Mouse (Mus musculus) liver, embryonic 14.5 days (tissue): ENCODE data around the gene Nipal4. TPM values are rescaled to one million over a fixed set of nuclear protein-coding genes. Genes with fewer than 3 reads are reported as not detected.
A peak's percentile ranks its signal among the peaks of the same experiment; 100 is the strongest.

Experiments
- ATAC-seq: fragments of 200-750 bp; cut with Nextera tagmentation; 2 replicates; pipeline ENCODE4 v1.8.0; 2017; ENCODE audit warnings: moderate number of reproducible peaks, mild to moderate bottlenecking, moderate library complexity; ENCODE audit not compliant: insufficient read depth
- DNase-seq, 3 experiments: peaks; one replicate each; pipeline ENCODE4 v3.0.0-alpha.2; 2012 to 2013; ENCODE audit warnings: low read depth in 3 of 3, low spot score in 3 of 3
- H3K27ac ChIP-seq: fragments of 300-500 bp; sonication (generic); 2 replicates; pipeline ENCODE4 v1.5.1; 2014; ENCODE audit warnings: moderate library complexity, mild to moderate bottlenecking, control low read depth, inconsistent platforms
- H3K27me3 ChIP-seq: fragments of 300-500 bp; sonication (generic); 2 replicates; pipeline ENCODE4 v1.6.1; 2014; ENCODE audit warnings: mild to moderate bottlenecking, low read length, moderate library complexity; ENCODE audit not compliant: control insufficient read depth, insufficient read depth
- H3K36me3 ChIP-seq: fragments of 300-500 bp; sonication (generic); replicated peaks from 2 replicates; pipeline ENCODE4 v1.6.1; 2014; ENCODE audit warnings: low read depth; ENCODE audit not compliant: control insufficient read depth, insufficient read depth
- H3K4me1 ChIP-seq, 2 experiments: fragments of 200-500 bp in 1 of 2; fragments of 300-500 bp in 1 of 2; sonication (generic) in 1 of 2; replicated peaks; 2 replicates each; pipeline ENCODE4 v1.6.1; 2012 to 2014; ENCODE audit warnings: antibody characterized with exemption in 1 of 2, inconsistent platforms in 1 of 2, low read length in 1 of 2; ENCODE audit not compliant: control insufficient read depth in 2 of 2, insufficient read depth in 2 of 2
- H3K4me2 ChIP-seq: fragments of 300-500 bp; sonication (generic); 2 replicates; pipeline ENCODE4 v1.6.1; 2014; ENCODE audit warnings: low read depth, mild to moderate bottlenecking, control low read depth, moderate library complexity
- H3K4me3 ChIP-seq, 2 experiments: fragments of 200-500 bp in 1 of 2; fragments of 300-500 bp in 1 of 2; sonication (generic) in 1 of 2; 2 replicates each; pipeline ENCODE4 v1.5.1; 2012 to 2014; ENCODE audit warnings: low read depth in 2 of 2, low read length in 2 of 2, mild to moderate bottlenecking in 2 of 2, control low read depth in 1 of 2, inconsistent platforms in 1 of 2, moderate library complexity in 1 of 2; ENCODE audit not compliant: insufficient read depth in 1 of 2
- H3K9ac ChIP-seq: fragments of 300-500 bp; sonication (generic); replicated peaks from 2 replicates; pipeline ENCODE4 v1.6.1; 2014; ENCODE audit warnings: mild to moderate bottlenecking, control low read depth, moderate library complexity
- H3K9me3 ChIP-seq: fragments of 300-500 bp; sonication (generic); 2 replicates; pipeline ENCODE4 v1.6.1; 2016; ENCODE audit warnings: low read length, mixed read lengths; ENCODE audit not compliant: control insufficient read depth
- CTCF ChIP-seq: IDR thresholded peaks from 2 replicates; pipeline ENCODE4 v1.5.1; 2016; ENCODE audit warnings: antibody characterized with exemption, low read depth, control low read depth
- EP300 ChIP-seq: IDR thresholded peaks from 2 replicates; pipeline ENCODE4 v1.6.1; 2016; ENCODE audit warnings: antibody characterized with exemption, low read depth
- WGBS: fragments of 180-500 bp; shearing (Covaris S2); extraction: QIAGEN DNeasy Blood & Tissue Kit; methylation state at CpG from one replicate; pipeline ENCODE4 v1.1.7; 2014; ENCODE audit not compliant: insufficient replicate concordance; 5-methylcytosine and 5-hydroxymethylcytosine counted together
- polyA plus RNA-seq, 2 experiments: library from polyadenylated mRNA; depleted of rRNA in 1 of 2; stranded (reverse) in 1 of 2; unstranded in 1 of 2; fragments of >200 nt; fragmentation: Nextera tagmentation in 1 of 2; extraction: Ambion mirVana in 1 of 2; gene quantifications; 2 replicates each; pipeline versions ENCODE4 v1.2.1 to v1.2.3; 2012 to 2014

The Nipal4 gene
- polyA plus RNA-seq (2012; rRNA removed) = 0.02 and 0.04 TPM in 2 replicates
- polyA plus RNA-seq (2014; fragmentation: Nextera tagmentation; extraction: Ambion mirVana) = not detected in 2 replicates

DNA sequence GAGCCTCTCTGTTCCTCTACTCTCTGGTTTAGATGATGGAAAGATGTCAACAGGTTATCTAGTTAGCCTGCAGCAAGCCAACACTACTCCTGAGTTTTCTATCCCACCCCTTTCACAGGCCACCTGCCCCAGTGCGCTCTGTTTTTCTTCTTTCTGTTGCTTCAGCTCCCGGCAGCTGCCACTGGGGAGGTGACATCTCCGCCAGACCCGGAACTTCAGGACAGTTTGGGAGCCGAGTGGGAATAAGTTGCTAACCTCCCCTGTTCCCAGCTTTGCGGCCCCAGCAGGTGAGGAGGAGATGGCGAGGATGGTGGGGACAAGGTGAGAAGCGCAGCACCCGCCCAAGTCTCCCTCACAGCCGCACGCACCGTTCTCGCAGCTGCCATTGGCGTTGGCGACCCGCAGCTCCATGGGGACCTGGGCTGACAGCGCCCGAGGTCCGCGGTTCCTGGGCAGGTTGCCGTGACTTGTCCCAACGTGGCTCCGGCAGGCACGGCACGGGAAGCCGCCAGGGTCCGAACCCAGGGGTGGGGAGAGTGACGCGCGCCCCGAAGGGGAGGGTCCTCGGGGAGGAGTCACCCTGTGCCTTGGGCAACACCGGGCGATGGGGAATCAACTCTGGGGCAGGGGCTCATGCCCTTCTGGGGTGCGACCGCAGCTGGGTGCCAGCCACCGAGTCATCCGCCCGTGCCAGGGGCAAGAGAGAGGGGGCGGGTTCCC, at the start of gene Nipal4:
Gene Nipal4 (minus strand): TSS at position 643 of the 720 bp plus-strand sequence.
- H3K9me3 ChIP-seq = no peaks in the 10 kb centered on the region
- no peaks in the 10 kb centered on the region for H3K36me3 ChIP-seq
- no peak within 1 kb of the TSS for H3K9ac ChIP-seq
- WGBS = 4% methylated on average over 34 of the region's 40 CpGs
- no peak within 1 kb of the TSS for H3K27ac ChIP-seq
- peaks cover 12% of the 10 kb centered on the region for H3K27me3 ChIP-seq
- TF ChIP-seq EP300 (no peak), CTCF (no peak)
- ATAC-seq (no peak), DNase-seq (no peak)
- no peaks in the 10 kb centered on the region for H3K4me1 ChIP-seq
- H3K4me3 ChIP-seq = peak within 1 kb of the TSS; percentile 12 to 41
- H3K4me2 ChIP-seq = peak within 1 kb of the TSS; percentile 58

DNA sequence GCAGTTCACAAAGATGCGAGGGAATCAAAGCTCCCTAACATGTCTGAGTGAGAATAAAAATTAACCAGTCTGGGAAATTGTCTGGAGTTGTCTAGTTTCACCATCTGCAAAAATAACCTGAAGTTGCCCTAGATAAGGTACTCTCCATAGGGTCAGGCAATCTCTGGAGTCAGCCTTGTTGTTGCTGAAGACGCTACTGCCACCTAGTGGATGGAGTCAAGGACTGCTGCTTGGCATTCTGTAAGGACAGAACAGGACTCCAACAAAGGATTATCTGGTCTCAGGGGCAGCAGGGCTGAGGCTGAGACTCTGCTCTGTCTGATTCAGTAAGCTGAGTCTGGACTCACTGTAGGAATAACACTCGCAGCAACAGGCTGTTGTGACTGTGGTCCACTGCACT, 49.0 kb upstream of the Nipal4 start:
- TF ChIP-seq CTCF (peak; percentile 95), EP300 (no peak)
- H3K9me3 ChIP-seq = no peaks in the 10 kb centered on the region
- DNase-seq (peak; percentile 60 to 65 (median 63)), ATAC-seq (peak; percentile 48; the same call in 1 of the 2 replicates)
- no peaks in the 10 kb centered on the region for H3K36me3 ChIP-seq
- no peak overlapping the region for H3K4me2 ChIP-seq
- no peaks in the 10 kb centered on the region for H3K27me3 ChIP-seq
- H3K27ac ChIP-seq = no peak overlapping the region
- no peak overlapping the region for H3K9ac ChIP-seq
- WGBS = 24% methylated on average over 3 of the region's 3 CpGs
- peaks cover 0 to 11% of the 10 kb centered on the region in 2 experiments; a peak in 2 of 4 replicates for H3K4me1 ChIP-seq
- H3K4me3 ChIP-seq = no peak overlapping the region

DNA sequence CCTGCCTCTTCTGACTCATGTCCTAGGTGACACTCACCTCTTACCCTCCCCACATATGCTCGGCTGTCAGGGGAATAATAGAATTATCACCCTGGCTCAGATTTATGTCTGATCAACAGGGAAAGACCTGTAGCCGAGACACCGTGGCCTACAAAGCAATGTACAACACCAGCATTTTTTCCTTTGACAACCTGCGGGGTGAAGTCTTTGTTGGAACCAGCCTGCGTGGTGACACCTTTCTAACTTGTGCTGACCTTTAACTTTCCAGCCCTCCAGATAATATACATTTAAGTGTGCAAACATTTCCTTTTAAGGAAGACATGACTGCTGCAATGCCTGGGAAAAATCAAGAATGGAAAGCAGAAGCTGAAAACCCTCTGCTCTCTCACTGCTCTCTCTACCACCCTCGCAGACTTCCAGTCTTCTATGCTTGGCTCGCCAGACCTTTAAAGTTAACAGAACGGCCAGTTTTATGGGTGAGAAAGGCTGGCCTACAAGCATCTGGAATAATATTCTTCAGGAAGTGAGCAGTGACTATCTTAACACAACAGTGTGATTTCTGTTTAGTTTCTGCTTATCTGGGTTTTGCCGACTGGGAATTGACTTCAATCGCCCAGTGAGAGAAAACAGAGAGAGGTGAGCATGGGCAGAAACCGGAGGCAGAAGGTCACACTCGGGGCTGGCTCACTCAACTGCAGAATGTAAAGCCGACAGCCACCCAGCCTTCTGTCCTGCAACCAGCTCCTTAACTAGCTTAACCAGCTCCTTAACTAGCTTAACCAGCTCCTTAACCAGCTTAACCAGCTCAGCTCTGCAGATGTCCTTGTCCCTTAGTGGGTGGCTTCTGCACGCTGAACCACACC, 48.3 kb upstream of the Nipal4 start:
- H3K9ac ChIP-seq = no peak overlapping the region
- TF ChIP-seq EP300 (no peak), CTCF (no peak)
- H3K36me3 ChIP-seq = no peaks in the 10 kb centered on the region
- H3K9me3 ChIP-seq = no peaks in the 10 kb centered on the region
- no peak for ATAC-seq
- peaks cover 0 to 11% of the 10 kb centered on the region in 2 experiments; a peak in 2 of 4 replicates for H3K4me1 ChIP-seq
- 47% methylated on average over 14 of the region's 14 CpGs for WGBS
- no peak overlapping the region for H3K27ac ChIP-seq
- no peak for DNase-seq
- no peak overlapping the region for H3K4me3 ChIP-seq
- no peak overlapping the region for H3K4me2 ChIP-seq
- H3K27me3 ChIP-seq = no peaks in the 10 kb centered on the region

DNA sequence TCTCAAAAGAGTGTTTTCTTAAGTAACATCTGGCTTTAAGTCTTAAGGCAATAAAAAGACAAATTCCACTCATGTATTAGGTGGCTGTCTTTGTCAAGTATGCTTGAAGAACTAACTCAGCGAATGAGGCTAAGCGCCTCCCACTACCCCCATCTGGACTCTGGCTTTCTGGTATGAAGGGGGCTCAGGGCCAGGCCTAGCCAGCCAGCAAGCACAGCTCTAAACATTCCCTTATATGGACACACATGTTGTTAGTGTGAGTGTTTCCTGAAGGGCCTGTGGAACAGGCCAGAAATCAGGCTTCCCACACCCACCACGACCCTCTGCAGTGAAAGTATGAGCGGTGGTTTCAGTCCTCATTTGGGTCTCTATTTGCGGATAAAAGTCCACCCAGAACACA, 47.5 kb upstream of the Nipal4 start:
- Histone ChIP-seq H3K36me3 (no peaks in the 10 kb centered on the region), H3K9ac (no peak overlapping the region), H3K4me3 (no peak overlapping the region), H3K9me3 (no peaks in the 10 kb centered on the region), H3K27ac (no peak overlapping the region), H3K27me3 (no peaks in the 10 kb centered on the region), H3K4me2 (no peak overlapping the region), H3K4me1 (peaks cover 0 to 11% of the 10 kb centered on the region in 2 experiments; a peak in 2 of 4 replicates)
- ATAC-seq (no peak), DNase-seq (no peak)
- 58% methylated on average over 5 of the region's 5 CpGs for WGBS
- TF ChIP-seq CTCF = no peak
- no peak for TF ChIP-seq EP300

DNA sequence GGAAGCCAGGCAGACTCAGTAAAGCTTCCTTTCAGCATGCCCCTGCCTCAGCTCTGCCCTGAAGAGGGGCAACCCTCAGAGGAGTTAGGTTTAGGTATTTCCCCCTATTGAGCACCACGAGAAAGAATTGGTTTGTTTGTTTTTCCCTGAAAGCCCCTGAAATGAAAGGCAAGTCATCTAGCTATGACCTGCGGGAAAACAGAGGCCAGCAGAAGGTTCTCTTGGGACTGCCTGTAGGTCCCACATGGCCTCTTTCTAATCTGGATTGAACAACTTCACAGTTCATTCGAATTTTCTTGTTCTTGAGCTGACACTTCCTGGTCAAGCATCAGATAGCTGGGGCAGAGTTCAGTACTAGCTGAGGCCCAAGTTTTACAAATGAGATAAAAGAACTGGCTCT, 45.5 kb upstream of the Nipal4 start:
- Histone ChIP-seq H3K9ac (no peak overlapping the region), H3K27ac (no peak overlapping the region), H3K36me3 (no peaks in the 10 kb centered on the region), H3K4me1 (peaks cover 0 to 11% of the 10 kb centered on the region in 2 experiments; a peak in 2 of 4 replicates), H3K9me3 (no peaks in the 10 kb centered on the region), H3K4me3 (no peak overlapping the region), H3K27me3 (no peaks in the 10 kb centered on the region), H3K4me2 (no peak overlapping the region)
- DNase-seq = no peak
- 30% methylated on average over 3 of the region's 3 CpGs for WGBS
- no peak for TF ChIP-seq EP300
- TF ChIP-seq CTCF = no peak
- ATAC-seq = no peak
